Mouse (Mus musculus) brown adipose tissue, adult 24 weeks (tissue): ENCODE results near the gene Ndufa12. TPM values are rescaled to one million over a fixed set of nuclear protein-coding genes. Genes with fewer than 3 reads are reported as not detected.

Experiments
- H3K27ac ChIP-seq: fragments of 200-500 bp; replicated peaks from 2 replicates; pipeline ENCODE4 v1.5.1; 2012; ENCODE audit warnings: low read depth, mild to moderate bottlenecking, low read length
- H3K4me1 ChIP-seq: fragments of 200-500 bp; 2 replicates; pipeline ENCODE4 v1.6.1; 2012; ENCODE audit warnings: low read length, mixed read lengths; ENCODE audit not compliant: control insufficient read depth, insufficient read depth, insufficient read length
- H3K4me3 ChIP-seq: fragments of 200-500 bp; 2 replicates; pipeline ENCODE4 v1.5.1; 2012; ENCODE audit warnings: low read depth, mild to moderate bottlenecking, low read length, moderate library complexity; ENCODE audit not compliant: insufficient read depth
- polyA plus RNA-seq: library from polyadenylated mRNA; stranded (reverse); fragments of >200 nt; gene quantifications from 2 replicates; pipeline ENCODE4 v1.2.4, GENCODE M21; 2012; ENCODE audit not compliant: missing spikeins, insufficient read depth, insufficient read length

The Ndufa12 gene
- polyA plus RNA-seq, 1 experiment = 1,423 TPM

DNA sequence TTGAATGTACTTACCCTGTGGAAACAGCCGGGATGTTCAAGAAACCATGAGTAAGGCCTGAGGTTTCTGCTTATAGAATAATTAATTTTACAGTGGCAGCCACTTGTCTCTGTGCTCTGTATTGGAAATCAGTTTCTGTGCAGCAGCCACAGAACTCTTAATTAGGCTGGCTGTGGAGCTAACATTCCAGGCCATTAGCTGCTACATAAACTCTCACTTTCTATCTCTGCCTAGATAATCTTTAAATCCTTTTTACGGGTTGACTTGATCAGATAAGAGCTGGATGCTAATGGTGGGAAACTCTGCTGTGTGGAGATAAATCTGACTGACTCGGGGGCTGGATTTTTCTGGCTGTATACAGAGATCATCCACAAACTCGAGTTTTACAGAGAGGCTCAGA is 15.3 kb upstream of the Ndufa12 start:
- H3K27ac ChIP-seq = no peak overlapping the region
- H3K4me3 ChIP-seq = no peak overlapping the region
- no peaks in the 10 kb centered on the region for H3K4me1 ChIP-seq

DNA sequence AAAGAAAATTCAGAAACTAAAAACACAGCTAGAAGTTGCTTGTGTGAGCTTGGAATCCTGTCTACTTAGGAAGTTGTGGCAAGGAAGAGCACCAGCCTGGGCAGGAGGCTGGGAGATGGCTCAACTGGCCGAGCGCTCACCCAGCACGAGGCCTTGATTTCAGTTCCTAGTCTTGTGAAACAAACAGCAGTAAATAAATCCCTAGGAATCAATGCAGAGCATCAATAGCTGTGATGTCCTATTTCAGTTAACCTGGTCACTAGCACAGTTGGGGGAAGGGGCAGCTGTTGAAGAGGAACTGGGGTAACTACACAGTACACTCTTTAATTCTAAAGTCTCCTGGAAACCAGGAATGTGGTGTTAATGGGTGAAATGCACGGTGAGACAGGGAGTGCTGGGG is 6.5 kb downstream of the Ndufa12 start:
- Histone ChIP-seq H3K4me1 (no peaks in the 10 kb centered on the region), H3K27ac (no peak overlapping the region), H3K4me3 (no peak overlapping the region)

GRCm38 (mm10) chr10:94210718-94211618 is 12.4 kb downstream of the Ndufa12 start:
- no peak overlapping the region for H3K27ac ChIP-seq
- H3K4me3 ChIP-seq = no peak overlapping the region
- H3K4me1 ChIP-seq = no peaks in the 10 kb centered on the region

- H3K4me1 ChIP-seq = no peaks in the 10 kb centered on the region
- no peak overlapping the region for H3K27ac ChIP-seq
- no peak overlapping the region for H3K4me3 ChIP-seq
Measured at GRCm38 (mm10) chr10:94211725-94212124, 13.2 kb downstream of the Ndufa12 start.

DNA sequence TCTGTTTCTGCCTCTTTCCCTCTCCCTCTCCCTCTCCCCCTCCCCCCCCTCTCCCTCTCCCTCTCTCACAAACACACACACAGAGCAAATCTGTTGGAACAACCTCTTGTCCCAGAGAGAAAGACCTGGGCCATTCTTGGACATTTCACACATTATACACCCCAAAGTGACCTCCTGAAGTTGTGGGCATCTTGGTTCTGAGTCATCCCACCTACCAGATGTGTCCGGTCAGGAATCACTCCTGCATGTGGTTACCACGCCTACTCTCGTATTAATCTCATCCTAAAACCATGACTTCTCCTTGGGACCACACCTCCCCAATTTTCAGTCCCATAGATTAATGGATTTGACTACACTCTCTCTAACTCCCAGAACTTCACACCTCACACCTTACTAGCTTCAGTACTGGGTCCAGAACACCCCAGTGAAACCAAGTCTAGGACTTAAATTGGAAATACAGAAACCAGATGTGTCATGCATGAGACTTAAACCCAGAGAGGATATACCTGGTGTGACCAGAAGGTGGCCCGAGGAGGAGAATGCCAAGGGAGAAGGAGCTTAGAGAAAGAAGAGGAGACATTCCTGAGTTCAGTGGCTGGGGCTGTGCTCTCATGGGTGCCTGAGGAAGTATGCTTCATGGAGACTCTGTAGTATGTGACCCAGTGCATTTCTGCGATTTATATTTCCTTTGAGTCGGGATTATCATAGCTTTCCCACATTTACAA is 26.7 kb downstream of the Ndufa12 start:
- Histone ChIP-seq H3K27ac (no peak overlapping the region), H3K4me3 (no peak overlapping the region), H3K4me1 (no peaks in the 10 kb centered on the region)

DNA sequence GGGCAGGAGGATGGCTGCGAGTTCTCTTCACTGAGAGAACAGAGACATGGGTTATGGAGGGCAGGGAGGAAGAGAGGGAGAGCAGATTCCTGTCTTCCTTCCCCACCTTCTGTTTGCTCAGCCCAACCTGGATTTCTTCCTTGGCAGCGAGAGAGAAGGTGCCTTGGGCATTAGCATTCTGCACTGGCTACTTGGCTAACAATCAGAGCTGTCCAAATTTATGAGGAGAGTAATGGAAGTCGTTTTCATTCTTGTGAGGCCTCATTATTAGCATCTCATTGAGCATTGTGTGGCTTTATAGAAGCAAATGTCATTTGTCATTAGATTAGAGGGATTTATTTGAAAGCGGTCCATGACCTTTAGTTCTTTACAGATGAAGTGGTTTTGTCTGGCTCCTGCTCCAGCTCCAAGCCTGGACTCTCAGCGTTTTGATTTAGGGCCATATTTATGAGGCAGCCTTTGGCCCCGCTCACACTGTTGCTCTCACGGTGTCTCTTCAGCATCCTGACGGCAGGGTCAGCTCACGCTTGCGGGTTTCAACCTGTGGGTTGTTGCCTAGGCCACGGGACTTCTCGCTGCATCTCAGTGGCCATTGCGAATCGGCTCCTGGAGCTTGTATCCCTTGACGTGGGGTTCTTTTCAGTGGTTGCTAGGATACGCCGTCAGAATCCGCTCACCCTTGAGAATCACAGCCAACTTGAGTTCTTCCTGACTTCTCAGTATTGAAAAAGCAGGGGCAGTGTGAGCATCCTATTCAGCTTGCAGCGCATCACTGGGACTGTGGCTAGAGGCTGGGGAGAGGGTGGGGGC is 31.9 kb downstream of the Ndufa12 start:
- Histone ChIP-seq H3K27ac (no peak overlapping the region), H3K4me3 (no peak overlapping the region), H3K4me1 (no peaks in the 10 kb centered on the region)

GRCm38 (mm10) chr10:94231025-94231424 is 32.5 kb downstream of the Ndufa12 start:
- Histone ChIP-seq H3K4me1 (no peaks in the 10 kb centered on the region), H3K27ac (no peak overlapping the region), H3K4me3 (no peak overlapping the region)

- H3K4me1 ChIP-seq = no peaks in the 10 kb centered on the region
- no peak overlapping the region for H3K4me3 ChIP-seq
- H3K27ac ChIP-seq = no peak overlapping the region
Measured at GRCm38 (mm10) chr10:94235200-94235599, 36.7 kb downstream of the Ndufa12 start.

DNA sequence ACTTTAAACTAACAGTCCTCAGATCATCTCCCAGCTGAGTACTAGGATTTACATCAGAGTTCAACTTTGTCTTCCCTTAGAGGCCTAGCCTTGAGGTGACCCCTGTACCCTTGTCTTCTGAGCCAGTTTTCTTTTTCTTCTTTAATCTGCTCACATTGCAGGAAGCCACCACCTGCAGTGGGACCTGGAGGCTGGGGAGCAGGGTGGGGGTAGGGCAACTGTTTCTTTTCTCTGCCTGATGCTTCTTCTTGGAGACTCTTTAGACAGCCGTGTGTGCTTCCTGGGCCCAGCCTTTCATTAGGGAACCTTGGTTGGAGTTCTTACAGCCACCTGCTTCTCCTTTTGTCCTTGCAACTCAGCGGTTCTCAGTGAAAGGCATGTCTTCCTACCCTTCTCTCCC is 42.8 kb downstream of the Ndufa12 start:
- H3K27ac ChIP-seq = no peak overlapping the region; the same call in 1 of the 2 replicates
- no peaks in the 10 kb centered on the region for H3K4me1 ChIP-seq
- no peak overlapping the region for H3K4me3 ChIP-seq

GRCm38 (mm10) chr10:94247748-94248349 is 49.3 kb downstream of the Ndufa12 start:
- no peak overlapping the region for H3K4me3 ChIP-seq
- no peaks in the 10 kb centered on the region for H3K4me1 ChIP-seq
- H3K27ac ChIP-seq = no peak overlapping the region

DNA sequence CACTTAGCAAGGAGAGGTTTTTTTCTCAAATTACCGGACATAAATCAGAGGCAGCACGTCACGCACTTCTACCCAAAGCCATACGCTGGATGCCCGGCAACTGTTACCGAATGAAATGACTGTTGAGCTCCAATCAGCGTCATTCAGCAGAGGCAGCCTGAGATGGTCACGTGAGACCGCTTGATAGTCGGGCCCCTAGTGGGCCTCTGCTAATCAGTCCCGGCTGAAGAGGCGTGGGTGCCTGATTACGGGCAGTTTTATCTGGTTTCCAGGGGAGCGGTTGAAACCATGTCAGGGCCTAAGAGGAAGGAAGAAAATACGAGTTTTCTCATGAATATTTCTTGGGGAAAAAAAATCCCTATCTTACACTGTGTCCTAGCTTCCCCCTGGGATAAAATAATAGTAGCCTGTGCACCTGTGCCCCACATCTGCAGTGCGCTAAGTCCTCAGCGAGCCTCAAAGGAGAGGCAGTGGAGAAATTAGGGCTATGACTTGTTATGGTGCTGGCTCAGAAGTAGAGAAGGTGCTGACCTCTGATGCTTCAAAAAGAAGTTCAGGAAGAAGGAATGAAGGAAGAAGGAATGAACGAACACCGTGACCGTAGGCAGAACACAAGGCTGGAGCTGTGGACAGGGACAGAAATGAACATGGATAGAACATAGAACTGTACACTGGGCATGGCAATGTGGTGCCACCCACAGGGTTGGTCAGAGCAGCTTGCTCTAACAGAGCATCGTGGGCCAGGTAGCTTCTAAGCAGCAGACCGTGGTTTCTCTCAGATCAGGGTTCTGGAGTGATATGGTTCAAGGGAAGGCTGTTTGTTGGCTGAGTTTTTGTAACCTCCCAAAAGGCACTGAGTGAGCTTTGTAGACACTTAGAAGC is 51.3 kb downstream of the Ndufa12 start:
- Histone ChIP-seq H3K4me3 (no peak overlapping the region), H3K4me1 (no peaks in the 10 kb centered on the region), H3K27ac (no peak overlapping the region)

GRCm38 (mm10) chr10:94253260-94253807 is 54.8 kb downstream of the Ndufa12 start:
- no peak overlapping the region for H3K4me3 ChIP-seq
- no peak overlapping the region for H3K27ac ChIP-seq

GRCm38 (mm10) chr10:94254766-94255165 is 56.2 kb downstream of the Ndufa12 start:
- no peak overlapping the region for H3K4me3 ChIP-seq
- no peaks in the 10 kb centered on the region for H3K4me1 ChIP-seq
- no peak overlapping the region for H3K27ac ChIP-seq

More at GRCm38 (mm10) chr10:94253260-94253807, 54.8 kb downstream of the Ndufa12 start:
- H3K4me1 ChIP-seq = no peaks in the 10 kb centered on the region

DNA sequence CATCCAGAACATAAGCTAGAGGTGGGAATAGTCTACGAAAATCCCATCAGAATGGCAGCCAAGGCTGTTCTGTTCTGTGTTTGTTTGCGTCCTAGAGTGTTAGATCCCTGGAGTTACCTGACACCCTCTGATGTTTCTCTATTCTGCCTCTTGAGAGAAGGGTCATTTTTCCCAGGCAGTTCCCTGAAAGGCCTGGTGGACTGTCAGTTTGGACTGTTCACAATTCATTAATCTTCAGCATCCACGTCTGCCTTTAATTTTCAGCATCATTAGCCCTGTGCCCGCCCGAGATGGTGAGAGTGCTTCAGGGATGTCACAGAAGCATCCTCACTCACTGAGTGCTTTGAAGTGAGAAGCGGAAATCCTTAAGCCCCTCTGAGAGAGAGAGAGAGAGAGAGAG is 57.2 kb downstream of the Ndufa12 start:
- Histone ChIP-seq H3K4me3 (no peak overlapping the region), H3K27ac (no peak overlapping the region), H3K4me1 (no peaks in the 10 kb centered on the region)
